Mouse (Mus musculus): ENCODE data around the gene Cmtm2b. TPM values are rescaled to one million over a fixed set of nuclear protein-coding genes. Genes with fewer than 3 reads are reported as not detected.

Gene Cmtm2b
- polyA plus RNA-seq, 1 experiment from 2014 or later = not detected

GRCm38 (mm10) chr8:104343957-104344356, 21.9 kb downstream of the Cmtm2b start:
- Histone ChIP-seq H3K27me3 (no peaks in the 10 kb centered on the region), H3K4me2 (replicated peaks) (0 out of 2 replicates have a peak overlapping the region, but pooled peaks have one; percentile 5), H3K9me3 (no peaks in the 10 kb centered on the region), H3K36me3 (peaks cover 43% of the 10 kb centered on the region; the same call in 1 of the 2 replicates), H3K27ac (no peak overlapping the region), H3K4me1 (peaks cover 12% of the 10 kb centered on the region; the same call in 1 of the 2 replicates), H3K4me3 (no peak overlapping the region), H3K9ac (no peak overlapping the region)
- WGBS = 13% methylated on average over 7 of the region's 7 CpGs
- ATAC-seq (ENCODE audit: insufficient number of reproducible peaks, insufficient read depth, low FRiP score, low TSS enrichment) = 0 out of 2 replicates have a peak, but pooled peaks have one; percentile 4

DNA sequence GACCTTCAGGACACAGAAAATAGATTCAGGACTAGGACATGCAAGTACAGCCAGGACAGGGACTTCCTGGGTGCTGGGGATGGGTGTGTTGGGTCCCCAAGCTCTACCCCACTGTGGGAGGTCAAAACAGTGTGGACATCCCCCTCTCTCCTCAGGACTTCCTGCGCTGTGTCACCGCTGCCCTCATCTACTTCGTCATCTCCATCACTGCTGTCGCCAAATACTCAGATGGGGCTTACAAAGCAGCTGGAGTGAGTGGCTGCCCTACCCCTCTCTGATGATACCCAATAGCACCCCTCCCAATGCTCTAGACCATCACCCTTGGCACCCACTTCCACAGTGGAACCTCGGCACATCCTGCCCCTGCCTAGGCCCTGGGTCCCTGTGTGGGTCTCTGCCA, 22.6 kb downstream of the Cmtm2b start:
- H3K9ac ChIP-seq = no peak overlapping the region
- peaks cover 43% of the 10 kb centered on the region; the same call in 1 of the 2 replicates for H3K36me3 ChIP-seq
- H3K27me3 ChIP-seq = no peaks in the 10 kb centered on the region
- peaks cover 8% of the 10 kb centered on the region; the same call in 1 of the 2 replicates for H3K4me1 ChIP-seq
- no peak overlapping the region for H3K4me3 ChIP-seq
- ATAC-seq (ENCODE audit: insufficient number of reproducible peaks, insufficient read depth, low FRiP score, low TSS enrichment) = no peak
- 90% methylated on average over 5 of the region's 5 CpGs for WGBS
- no peak overlapping the region for H3K4me2 ChIP-seq (replicated peaks)
- no peak overlapping the region for H3K27ac ChIP-seq
- no peaks in the 10 kb centered on the region for H3K9me3 ChIP-seq

GRCm38 (mm10) chr8:104346706-104347105, 24.7 kb downstream of the Cmtm2b start:
- no peak overlapping the region; the same call in 1 of the 2 replicates for H3K9ac ChIP-seq
- peaks cover 2% of the 10 kb centered on the region; the same call in 1 of the 2 replicates for H3K4me1 ChIP-seq
- 56% methylated on average over 12 of the region's 12 CpGs for WGBS
- no peak overlapping the region for H3K4me3 ChIP-seq
- H3K9me3 ChIP-seq = no peaks in the 10 kb centered on the region
- peaks cover 43% of the 10 kb centered on the region; the same call in 1 of the 2 replicates for H3K36me3 ChIP-seq
- ATAC-seq (ENCODE audit: insufficient number of reproducible peaks, insufficient read depth, low FRiP score, low TSS enrichment) = no peak
- no peak overlapping the region for H3K4me2 ChIP-seq (replicated peaks)
- H3K27ac ChIP-seq = no peak overlapping the region
- H3K27me3 ChIP-seq = no peaks in the 10 kb centered on the region

GRCm38 (mm10) chr8:104348971-104349370, 26.9 kb downstream of the Cmtm2b start:
- Histone ChIP-seq H3K36me3 (peaks cover 47% of the 10 kb centered on the region), H3K9me3 (no peaks in the 10 kb centered on the region), H3K4me2 (replicated peaks) (no peak overlapping the region), H3K9ac (no peak overlapping the region), H3K27ac (no peak overlapping the region), H3K4me1 (no peaks in the 10 kb centered on the region), H3K27me3 (no peaks in the 10 kb centered on the region), H3K4me3 (no peak overlapping the region)
- ATAC-seq (ENCODE audit: insufficient number of reproducible peaks, insufficient read depth, low FRiP score, low TSS enrichment) = no peak
- 88% methylated on average over 5 of the region's 5 CpGs for WGBS

DNA sequence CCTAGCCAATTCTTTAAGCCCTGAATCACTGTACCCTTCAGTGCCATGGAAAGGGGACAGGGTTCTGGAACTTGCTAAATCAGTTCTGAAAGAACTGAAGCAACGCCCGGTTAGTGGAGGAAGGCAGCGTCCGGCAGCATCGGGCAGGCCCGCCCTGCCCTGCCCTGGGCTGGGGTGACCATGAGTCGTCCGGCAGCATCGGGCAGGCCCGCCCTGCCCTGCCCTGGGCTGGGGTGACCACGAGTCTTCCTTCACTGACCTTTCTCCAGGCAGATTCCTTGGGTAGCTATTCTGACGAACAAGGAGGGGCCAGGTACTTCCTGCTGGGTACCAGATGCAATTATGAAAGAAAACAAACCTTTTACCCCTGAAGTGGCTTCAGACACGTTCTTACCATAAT, 28.0 kb downstream of the Cmtm2b start:
- Histone ChIP-seq H3K9ac (no peak overlapping the region), H3K4me3 (no peak overlapping the region), H3K4me2 (replicated peaks) (no peak overlapping the region), H3K27ac (no peak overlapping the region), H3K9me3 (no peaks in the 10 kb centered on the region), H3K4me1 (no peaks in the 10 kb centered on the region), H3K27me3 (no peaks in the 10 kb centered on the region), H3K36me3 (peaks cover 47% of the 10 kb centered on the region)
- ATAC-seq (ENCODE audit: insufficient number of reproducible peaks, insufficient read depth, low FRiP score, low TSS enrichment) = no peak
- 65% methylated on average over 13 of the region's 13 CpGs for WGBS

- WGBS = 54% methylated on average over 5 of the region's 5 CpGs
- H3K27ac ChIP-seq = no peak overlapping the region
- no peaks in the 10 kb centered on the region for H3K27me3 ChIP-seq
- H3K9ac ChIP-seq = no peak overlapping the region
- no peak overlapping the region for H3K4me3 ChIP-seq
- no peaks in the 10 kb centered on the region for H3K4me1 ChIP-seq
- peaks cover 26% of the 10 kb centered on the region for H3K36me3 ChIP-seq
- H3K4me2 ChIP-seq (replicated peaks) = no peak overlapping the region
- no peaks in the 10 kb centered on the region for H3K9me3 ChIP-seq
- 0 out of 2 replicates have a peak, but pooled peaks have one; percentile 23 for ATAC-seq (ENCODE audit: insufficient number of reproducible peaks, insufficient read depth, low FRiP score, low TSS enrichment)
Observed at GRCm38 (mm10) chr8:104353186-104353585, 31.2 kb downstream of the Cmtm2b start.

DNA sequence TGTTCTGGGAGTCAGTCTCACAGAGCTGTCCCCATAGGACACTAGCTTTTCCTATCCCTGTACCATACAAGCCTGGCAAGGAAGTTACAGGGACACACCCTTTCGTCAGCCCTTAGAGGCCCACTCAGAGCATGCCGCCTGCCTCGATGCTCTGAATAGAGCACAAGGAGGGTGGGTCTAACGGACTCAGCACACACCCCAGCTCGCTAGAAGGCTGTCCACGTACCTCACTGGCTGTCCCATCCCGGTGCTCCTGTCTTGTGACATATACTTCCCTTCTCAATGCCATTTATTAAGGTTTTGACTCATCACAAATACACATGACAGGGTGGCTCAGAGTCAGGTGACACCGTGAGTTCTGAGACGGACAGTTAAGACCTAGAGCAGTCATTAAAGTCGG, 32.5 kb downstream of the Cmtm2b start:
- H3K27me3 ChIP-seq = no peaks in the 10 kb centered on the region
- no peaks in the 10 kb centered on the region for H3K4me1 ChIP-seq
- no peak overlapping the region for H3K4me3 ChIP-seq
- no peak overlapping the region for H3K27ac ChIP-seq
- H3K9me3 ChIP-seq = no peaks in the 10 kb centered on the region
- WGBS = 94% methylated on average over 10 of the region's 10 CpGs
- H3K36me3 ChIP-seq = peaks cover 26% of the 10 kb centered on the region
- H3K9ac ChIP-seq = no peak overlapping the region
- no peak overlapping the region for H3K4me2 ChIP-seq (replicated peaks)
- no peak for ATAC-seq (ENCODE audit: insufficient number of reproducible peaks, insufficient read depth, low FRiP score, low TSS enrichment)

DNA sequence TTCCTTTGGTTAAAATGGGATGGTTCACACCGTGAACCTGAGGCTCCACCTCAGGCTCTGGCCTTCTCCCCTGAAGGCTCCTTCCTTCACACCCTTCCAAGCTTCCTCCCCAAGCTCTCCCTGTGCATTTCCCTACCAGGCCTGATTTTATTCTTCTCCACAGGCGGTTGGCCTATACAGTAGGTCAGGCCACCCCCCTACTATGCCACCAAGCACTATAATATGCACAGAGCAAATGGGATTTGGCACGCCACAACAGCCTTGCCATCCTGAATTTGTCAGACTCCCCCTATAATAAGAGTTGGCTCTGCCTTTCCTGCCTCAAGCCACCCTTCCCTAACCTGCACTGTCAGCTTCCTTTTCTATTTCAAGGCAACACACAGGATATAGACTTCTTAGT, 36.6 kb downstream of the Cmtm2b start:
- Histone ChIP-seq H3K9me3 (no peaks in the 10 kb centered on the region), H3K4me2 (replicated peaks) (no peak overlapping the region), H3K9ac (no peak overlapping the region), H3K4me3 (no peak overlapping the region), H3K27ac (no peak overlapping the region), H3K36me3 (peaks cover 22% of the 10 kb centered on the region), H3K4me1 (no peaks in the 10 kb centered on the region), H3K27me3 (no peaks in the 10 kb centered on the region)
- 88% methylated on average over 3 of the region's 3 CpGs for WGBS
- ATAC-seq (ENCODE audit: insufficient number of reproducible peaks, insufficient read depth, low FRiP score, low TSS enrichment) = no peak

DNA sequence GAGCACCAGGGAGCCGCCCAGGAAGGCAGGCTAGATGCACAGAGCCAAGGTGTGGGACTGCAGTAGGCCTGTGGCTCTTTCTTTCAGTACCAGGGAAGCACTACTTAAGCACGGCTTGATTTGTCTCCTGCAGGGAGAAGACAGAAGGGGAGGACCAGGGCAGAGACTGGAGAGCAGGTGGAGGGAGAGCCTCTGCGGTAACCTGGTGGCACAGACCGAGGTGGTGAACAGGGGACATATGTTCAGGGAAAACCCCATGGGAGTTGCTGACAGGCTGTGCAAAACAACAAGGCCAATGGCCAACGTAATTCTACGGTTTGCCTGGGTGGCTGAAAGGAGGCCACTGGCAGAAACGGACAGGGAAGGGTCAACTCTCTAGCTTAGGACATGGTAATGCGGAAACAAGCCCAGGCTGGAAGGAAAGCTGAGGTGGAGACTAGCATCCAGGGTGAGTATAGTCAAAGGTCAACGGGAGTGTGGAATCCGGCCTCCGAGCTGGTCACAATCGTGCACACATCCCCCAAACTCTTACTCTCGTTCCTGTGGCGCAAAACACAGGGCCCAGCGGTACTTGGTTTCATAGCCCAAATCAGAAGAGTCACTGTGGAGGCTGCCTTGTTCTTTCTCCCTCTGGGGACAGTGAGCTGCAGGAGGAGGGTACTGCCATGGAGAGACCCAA, 37.9 kb downstream of the Cmtm2b start:
- 69% methylated on average over 15 of the region's 15 CpGs for WGBS
- Histone ChIP-seq H3K4me1 (no peaks in the 10 kb centered on the region), H3K27me3 (no peaks in the 10 kb centered on the region), H3K4me3 (no peak overlapping the region), H3K36me3 (peaks cover 11% of the 10 kb centered on the region), H3K9ac (no peak overlapping the region), H3K27ac (no peak overlapping the region), H3K4me2 (replicated peaks) (no peak overlapping the region), H3K9me3 (no peaks in the 10 kb centered on the region)
- no peak for ATAC-seq (ENCODE audit: insufficient number of reproducible peaks, insufficient read depth, low FRiP score, low TSS enrichment)

- H3K9ac ChIP-seq = no peak overlapping the region
- no peak overlapping the region for H3K4me2 ChIP-seq (replicated peaks)
- H3K9me3 ChIP-seq = no peaks in the 10 kb centered on the region
- WGBS = 86% methylated on average over 9 of the region's 9 CpGs
- ATAC-seq (ENCODE audit: insufficient number of reproducible peaks, insufficient read depth, low FRiP score, low TSS enrichment) = no peak
- no peaks in the 10 kb centered on the region for H3K27me3 ChIP-seq
- H3K36me3 ChIP-seq = 0 out of 2 replicates have a peak, but pooled peaks cover 3% of the 10 kb centered on the region
- no peak overlapping the region for H3K27ac ChIP-seq
- no peak overlapping the region for H3K4me3 ChIP-seq
- H3K4me1 ChIP-seq = peaks cover 3% of the 10 kb centered on the region; the same call in 1 of the 2 replicates
Observed at GRCm38 (mm10) chr8:104365695-104366094, 43.7 kb downstream of the Cmtm2b start.

GRCm38 (mm10) chr8:104367398-104367797, 45.4 kb downstream of the Cmtm2b start:
- Histone ChIP-seq H3K27ac (no peak overlapping the region), H3K27me3 (no peaks in the 10 kb centered on the region), H3K4me1 (peaks cover 3% of the 10 kb centered on the region; the same call in 1 of the 2 replicates), H3K9ac (no peak overlapping the region), H3K9me3 (no peaks in the 10 kb centered on the region), H3K36me3 (0 out of 2 replicates have a peak, but pooled peaks cover 3% of the 10 kb centered on the region), H3K4me3 (no peak overlapping the region), H3K4me2 (replicated peaks) (no peak overlapping the region)
- ATAC-seq (ENCODE audit: insufficient number of reproducible peaks, insufficient read depth, low FRiP score, low TSS enrichment) = no peak
- WGBS = 55% methylated on average over 5 of the region's 5 CpGs

- 76% methylated on average over 12 of the region's 12 CpGs for WGBS
- H3K27me3 ChIP-seq = no peaks in the 10 kb centered on the region
- no peak overlapping the region for H3K9ac ChIP-seq
- no peak for ATAC-seq (ENCODE audit: insufficient number of reproducible peaks, insufficient read depth, low FRiP score, low TSS enrichment)
- peaks cover 3% of the 10 kb centered on the region; the same call in 1 of the 2 replicates for H3K4me1 ChIP-seq
- no peak overlapping the region for H3K4me2 ChIP-seq (replicated peaks)
- H3K9me3 ChIP-seq = no peaks in the 10 kb centered on the region
- H3K4me3 ChIP-seq = no peak overlapping the region
- H3K36me3 ChIP-seq = no peaks in the 10 kb centered on the region
- H3K27ac ChIP-seq = no peak overlapping the region
Observed at GRCm38 (mm10) chr8:104369591-104369990, 47.6 kb downstream of the Cmtm2b start.

Measured in embryonic facial prominence, embryonic 12.5 days (tissue).